Mouse (Mus musculus) limb, embryonic 10.5 days (tissue): ENCODE results near the gene 2210408I21Rik. TPM values are rescaled to one million over a fixed set of nuclear protein-coding genes. Genes with fewer than 3 reads are reported as not detected.

Experiments used
- DNase-seq: peaks from one replicate; pipeline ENCODE4 v3.0.0-alpha.2; 2017; ENCODE audit warnings: low spot score
- H3K27ac ChIP-seq: fragments of 300-500 bp; sonication (generic); 2 replicates; pipeline ENCODE4 v1.5.1; 2016; ENCODE audit warnings: mild to moderate bottlenecking
- H3K27me3 ChIP-seq: fragments of 300-500 bp; sonication (generic); 2 replicates; pipeline ENCODE4 v1.6.1; 2016; ENCODE audit warnings: low read depth, mild to moderate bottlenecking; ENCODE audit not compliant: poor library complexity, severe bottlenecking
- H3K36me3 ChIP-seq: fragments of 300-500 bp; sonication (generic); 2 replicates; pipeline ENCODE4 v1.6.1; 2016; ENCODE audit warnings: mild to moderate bottlenecking, moderate library complexity
- H3K4me1 ChIP-seq: fragments of 300-500 bp; sonication (generic); 2 replicates; pipeline ENCODE4 v1.6.1; 2016
- H3K4me3 ChIP-seq: fragments of 300-500 bp; sonication (generic); 2 replicates; pipeline ENCODE4 v1.5.1; 2016; ENCODE audit warnings: mild to moderate bottlenecking, moderate library complexity
- H3K9me3 ChIP-seq: fragments of 300-500 bp; sonication (generic); replicated peaks from 2 replicates; pipeline ENCODE4 v1.6.1; 2016; ENCODE audit warnings: mild to moderate bottlenecking
- WGBS: fragments of 180-500 bp; shearing (Covaris S2); methylation state at CpG from one replicate; pipeline ENCODE4 v1.1.7; 2016; 5-methylcytosine and 5-hydroxymethylcytosine counted together
- polyA plus RNA-seq: library from polyadenylated mRNA; unstranded; fragments of >200 nt; fragmentation: Nextera tagmentation; extraction: Ambion mirVana; gene quantifications from 2 replicates; pipeline ENCODE4 v1.2.1, GENCODE M21; 2016

2210408I21Rik gene
- polyA plus RNA-seq, 1 experiment from 2014 or later: 9.4 TPM

DNA sequence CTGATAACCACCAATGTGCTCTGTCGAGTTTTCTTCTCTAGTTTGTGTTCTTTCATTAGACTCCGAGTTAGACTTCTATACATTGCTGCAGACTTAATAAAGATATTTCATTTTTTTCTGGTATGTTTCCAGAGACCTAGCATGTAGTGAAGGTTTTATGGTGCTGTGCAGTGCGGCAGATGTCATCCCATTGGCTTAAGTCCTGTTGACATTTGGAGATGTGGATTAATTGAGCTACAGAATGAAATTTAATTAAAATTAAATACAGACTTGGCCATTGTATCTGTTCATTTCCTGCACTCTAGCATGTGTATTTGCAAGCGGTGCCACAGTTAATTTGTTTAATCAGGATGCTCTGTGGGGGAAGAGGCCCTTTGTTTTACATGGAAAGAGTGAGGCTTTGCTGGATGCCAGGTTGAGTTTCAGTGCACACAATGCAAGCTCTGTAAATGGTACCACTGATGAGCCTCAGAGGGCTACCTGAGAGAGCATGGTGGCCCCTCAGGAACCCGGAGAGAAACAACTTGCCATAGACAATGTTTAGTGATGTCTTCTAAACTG lies 314.7 kb downstream of the 2210408I21Rik start:
- no peaks in the 10 kb centered on the region for H3K9me3 ChIP-seq
- WGBS: 93% methylated on average over 5 of the region's 5 CpGs
- no peak for DNase-seq
- H3K4me3 ChIP-seq: no peak overlapping the region
- H3K27ac ChIP-seq: no peak overlapping the region
- no peaks in the 10 kb centered on the region for H3K4me1 ChIP-seq
- H3K27me3 ChIP-seq: no peaks in the 10 kb centered on the region
- no peaks in the 10 kb centered on the region for H3K36me3 ChIP-seq

DNA sequence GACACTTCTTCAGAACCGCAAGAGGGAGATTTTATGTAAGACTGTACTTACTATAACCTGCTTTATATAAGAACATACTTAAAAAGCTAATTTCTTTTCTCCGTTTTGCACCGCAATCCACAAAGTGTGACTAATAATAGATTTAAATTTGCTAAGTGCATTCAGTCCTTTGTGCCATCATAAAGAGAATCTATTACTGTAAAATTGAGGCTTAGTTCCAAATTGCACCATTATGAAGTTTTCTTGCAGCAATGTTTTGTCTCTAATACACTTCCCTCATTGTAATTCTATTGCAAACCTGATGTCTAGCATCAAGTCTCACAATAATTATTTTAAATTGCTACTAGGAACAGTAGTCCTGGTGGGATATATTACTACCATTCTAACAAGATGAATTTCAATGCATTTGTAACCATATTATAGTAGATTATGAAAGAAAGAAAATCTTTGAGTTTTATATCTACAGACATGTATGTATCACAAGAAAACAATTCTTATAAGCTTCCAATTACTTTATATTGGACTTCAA lies 334.8 kb downstream of the 2210408I21Rik start:
- no peak for DNase-seq
- Histone ChIP-seq H3K4me1 (no peaks in the 10 kb centered on the region), H3K27ac (no peak overlapping the region), H3K9me3 (no peaks in the 10 kb centered on the region), H3K4me3 (no peak overlapping the region), H3K36me3 (no peaks in the 10 kb centered on the region), H3K27me3 (no peaks in the 10 kb centered on the region)
- WGBS: 93% methylated on average over 3 of the region's 3 CpGs

DNA sequence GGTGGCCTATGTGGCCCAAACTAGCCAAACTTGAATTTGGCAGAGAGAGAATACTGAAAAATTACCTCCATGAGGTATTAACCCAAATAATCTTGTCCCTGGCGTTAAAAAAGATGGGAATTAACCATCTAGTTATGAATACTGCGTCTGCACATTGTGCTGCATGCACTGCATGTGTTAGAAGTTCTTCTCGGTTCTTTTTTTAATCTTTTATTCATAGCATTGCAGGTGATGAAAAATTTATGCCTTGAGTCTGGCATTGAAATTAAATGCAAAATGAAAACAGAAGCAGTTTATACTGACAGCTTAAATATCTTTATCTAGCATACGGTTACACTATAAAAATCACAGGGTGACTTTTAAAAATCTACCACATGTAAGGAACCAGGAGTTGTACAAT lies 341.1 kb downstream of the 2210408I21Rik start:
- no peaks in the 10 kb centered on the region for H3K36me3 ChIP-seq
- H3K9me3 ChIP-seq: no peaks in the 10 kb centered on the region
- DNase-seq: no peak
- H3K27me3 ChIP-seq: no peaks in the 10 kb centered on the region
- no peak overlapping the region for H3K4me3 ChIP-seq
- 82% methylated on average over 4 of the region's 4 CpGs for WGBS
- no peak overlapping the region for H3K27ac ChIP-seq
- no peaks in the 10 kb centered on the region for H3K4me1 ChIP-seq

DNA sequence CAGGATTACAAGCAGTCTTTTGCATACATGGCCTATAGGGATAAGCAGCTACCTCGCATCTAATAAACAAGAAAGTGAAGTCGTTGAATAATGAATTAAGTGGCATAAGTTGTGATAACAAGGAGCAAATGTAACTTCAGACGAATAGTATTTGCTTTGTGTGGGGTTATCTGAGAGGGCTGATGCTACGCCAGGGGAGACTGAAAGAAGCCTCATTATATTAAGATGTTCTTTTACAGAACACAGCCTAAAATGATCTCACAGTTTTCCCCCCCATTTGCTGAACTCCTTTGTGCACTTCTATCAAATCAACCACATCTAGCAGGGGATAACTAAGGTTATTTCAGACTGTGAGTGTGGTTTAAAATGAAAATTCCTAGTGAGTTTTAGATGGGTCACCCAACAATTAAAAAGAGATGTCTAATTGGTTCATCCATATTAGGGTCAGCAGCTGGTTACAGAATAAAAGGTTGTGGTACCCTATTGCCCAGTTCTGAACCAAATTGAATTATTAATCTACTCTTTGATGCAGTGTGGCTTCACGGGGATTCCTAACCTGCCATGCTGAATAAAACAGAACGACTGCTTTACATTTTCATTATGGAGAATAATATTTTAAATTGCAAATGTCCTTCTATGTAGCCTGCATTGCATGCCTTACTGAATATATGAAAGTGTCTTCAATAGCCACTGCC lies 343.2 kb downstream of the 2210408I21Rik start:
- H3K4me1 ChIP-seq: no peaks in the 10 kb centered on the region
- WGBS: 79% methylated on average over 6 of the region's 6 CpGs
- DNase-seq: no peak

DNA sequence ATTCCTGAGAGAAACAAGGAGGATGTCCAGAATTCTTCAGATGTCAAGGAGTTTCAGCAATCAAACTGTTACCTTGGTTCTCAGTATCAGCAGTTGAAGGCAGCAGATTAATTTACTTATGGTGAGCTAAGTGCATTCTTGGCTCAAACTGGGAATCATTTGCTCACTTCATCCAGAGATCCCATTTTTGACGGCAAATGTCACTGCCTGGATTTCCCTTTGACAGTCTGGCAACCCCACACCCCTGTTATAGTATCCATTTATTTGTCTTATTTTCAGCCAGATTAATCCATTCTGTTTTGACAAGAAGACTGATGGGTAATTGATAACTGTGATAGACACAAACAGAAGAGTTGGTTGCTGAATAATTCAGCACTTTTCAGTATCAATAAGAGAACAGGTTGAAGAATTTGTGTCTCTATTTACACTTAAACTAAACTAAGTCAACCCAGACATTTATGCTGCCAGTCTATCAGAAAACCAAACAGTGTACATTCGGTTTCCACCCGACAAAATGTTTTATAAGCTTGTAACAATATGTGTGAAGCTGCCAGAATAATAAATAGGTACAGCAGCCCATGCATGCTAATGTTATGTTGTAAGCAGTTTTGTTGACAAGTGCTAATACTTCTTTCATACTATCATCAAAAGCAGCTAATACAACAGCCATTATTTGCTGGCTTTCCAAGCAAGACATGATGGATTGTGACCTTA lies 354.8 kb downstream of the 2210408I21Rik start:
- no peak for DNase-seq
- H3K4me1 ChIP-seq: no peaks in the 10 kb centered on the region; the same call in 1 of the 2 replicates
- H3K9me3 ChIP-seq: no peaks in the 10 kb centered on the region
- no peak overlapping the region for H3K27ac ChIP-seq
- H3K4me3 ChIP-seq: no peak overlapping the region
- H3K36me3 ChIP-seq: no peaks in the 10 kb centered on the region
- H3K27me3 ChIP-seq: 0 out of 2 replicates have a peak, but pooled peaks cover 3% of the 10 kb centered on the region
- WGBS: 81% methylated on average over 3 of the region's 3 CpGs

More for the DNA sequence above, 343.2 kb downstream of the 2210408I21Rik start:
- Histone ChIP-seq H3K4me3 (no peak overlapping the region), H3K36me3 (no peaks in the 10 kb centered on the region), H3K9me3 (no peaks in the 10 kb centered on the region), H3K27me3 (no peaks in the 10 kb centered on the region), H3K27ac (no peak overlapping the region)

DNA sequence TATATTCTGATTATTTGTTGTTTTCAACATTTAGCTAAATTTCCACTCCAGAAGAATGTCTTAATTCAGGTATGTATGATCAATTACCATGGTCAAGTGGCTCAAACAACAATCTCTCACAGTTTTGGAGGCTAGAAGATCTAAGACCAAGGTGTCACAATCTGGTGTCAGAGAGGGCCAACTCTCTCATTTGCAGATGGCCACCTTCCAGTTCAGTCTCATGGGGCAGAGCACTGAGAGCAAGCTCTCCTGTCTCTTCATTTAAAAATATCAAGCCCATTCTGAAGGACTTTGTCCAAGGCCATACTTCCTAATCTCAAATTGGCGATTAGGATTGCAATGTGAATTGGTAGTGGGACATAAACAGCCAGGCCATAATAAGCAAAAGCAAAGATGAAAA lies 378.7 kb downstream of the 2210408I21Rik start:
- Histone ChIP-seq H3K9me3 (no peaks in the 10 kb centered on the region), H3K4me1 (no peaks in the 10 kb centered on the region), H3K27me3 (no peaks in the 10 kb centered on the region), H3K4me3 (no peak overlapping the region), H3K27ac (no peak overlapping the region), H3K36me3 (no peaks in the 10 kb centered on the region)
- DNase-seq: no peak
- 94% methylated on average over 1 of the region's 1 CpGs for WGBS

DNA sequence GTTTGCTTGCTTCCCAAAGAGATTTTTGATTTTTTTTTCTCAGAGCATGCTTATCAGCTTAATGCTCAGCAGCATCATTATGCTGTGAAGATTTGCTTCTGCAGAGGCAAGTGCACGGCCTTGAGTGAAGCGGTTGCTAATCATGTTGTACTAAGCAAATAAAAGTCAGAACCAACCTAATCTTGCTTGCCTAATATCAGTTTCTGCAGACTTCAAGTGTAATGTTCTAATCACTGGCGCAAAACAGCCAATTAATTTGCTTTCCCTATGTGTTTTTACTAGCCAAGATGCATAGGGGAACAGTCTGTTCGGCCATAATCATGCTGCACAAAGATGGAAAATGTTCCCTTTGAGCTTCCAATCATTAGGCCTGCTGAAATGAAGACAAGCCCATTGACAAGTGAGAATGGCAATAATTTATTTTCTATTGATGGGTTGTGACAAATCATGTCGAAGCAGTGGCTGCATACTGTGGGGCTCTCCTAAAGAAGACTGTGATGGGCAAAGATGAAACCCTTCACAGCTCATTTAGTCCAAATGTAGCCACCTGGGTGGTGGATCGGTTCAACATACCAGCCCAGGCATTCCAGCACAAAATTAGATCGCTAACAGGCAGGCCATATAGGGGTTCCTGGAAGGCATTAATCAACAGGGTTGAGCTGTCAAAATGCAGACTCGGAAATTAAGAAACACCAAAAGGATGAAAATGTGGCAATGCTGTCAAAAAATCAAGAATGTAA lies 393.8 kb downstream of the 2210408I21Rik start:
- Histone ChIP-seq H3K27ac (no peak overlapping the region), H3K4me1 (0 out of 2 replicates have a peak, but pooled peaks cover 8% of the 10 kb centered on the region), H3K36me3 (no peaks in the 10 kb centered on the region), H3K4me3 (no peak overlapping the region), H3K9me3 (no peaks in the 10 kb centered on the region), H3K27me3 (no peaks in the 10 kb centered on the region)
- WGBS: 71% methylated on average over 8 of the region's 8 CpGs
- no peak for DNase-seq

DNA sequence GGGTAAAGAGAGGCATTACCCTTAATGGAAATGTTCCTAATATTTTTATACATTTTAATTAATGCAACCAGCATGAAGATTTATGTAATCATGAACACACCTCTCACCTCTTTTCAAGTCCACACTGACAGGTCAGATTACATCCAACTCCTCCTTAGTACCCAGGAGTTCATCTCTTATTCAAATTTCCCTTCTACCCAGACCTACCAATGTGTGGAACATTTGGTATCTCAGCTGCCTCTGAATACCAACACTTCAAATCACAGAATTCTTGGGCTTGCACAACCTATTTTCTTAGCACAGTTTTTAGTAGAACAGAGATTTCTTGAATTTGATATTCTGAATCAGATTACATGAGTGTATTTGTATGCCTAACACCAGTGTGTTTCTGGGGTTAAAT lies 394.4 kb downstream of the 2210408I21Rik start:
- H3K4me1 ChIP-seq: 0 out of 2 replicates have a peak, but pooled peaks cover 8% of the 10 kb centered on the region
- no peak overlapping the region for H3K27ac ChIP-seq
- H3K4me3 ChIP-seq: no peak overlapping the region
- H3K36me3 ChIP-seq: no peaks in the 10 kb centered on the region
- H3K27me3 ChIP-seq: no peaks in the 10 kb centered on the region
- no peaks in the 10 kb centered on the region for H3K9me3 ChIP-seq
- DNase-seq: no peak

DNA sequence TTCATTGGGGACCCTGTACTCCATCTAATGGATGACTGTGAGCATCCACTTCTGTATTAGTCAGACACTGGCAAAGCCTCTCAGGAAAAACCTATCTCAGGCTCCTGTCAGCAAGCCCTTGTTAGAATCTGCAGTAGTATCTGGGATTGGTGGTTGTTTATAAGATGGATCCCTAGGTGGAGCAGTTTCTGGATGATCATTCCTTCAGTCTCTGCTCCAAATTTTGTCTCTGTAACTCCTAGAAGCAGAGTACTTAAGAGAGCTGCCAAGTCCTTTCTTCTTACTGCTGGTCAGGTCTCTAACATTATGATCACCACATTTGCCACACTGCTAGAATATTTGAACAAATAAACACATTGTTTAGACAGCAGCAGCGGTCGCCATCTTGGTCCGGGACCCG lies 402.1 kb downstream of the 2210408I21Rik start:
- Histone ChIP-seq H3K4me3 (no peak overlapping the region), H3K27me3 (no peaks in the 10 kb centered on the region), H3K9me3 (no peaks in the 10 kb centered on the region), H3K36me3 (no peaks in the 10 kb centered on the region), H3K27ac (no peak overlapping the region), H3K4me1 (no peaks in the 10 kb centered on the region)
- WGBS: 91% methylated on average over 4 of the region's 4 CpGs
- DNase-seq: no peak

DNA sequence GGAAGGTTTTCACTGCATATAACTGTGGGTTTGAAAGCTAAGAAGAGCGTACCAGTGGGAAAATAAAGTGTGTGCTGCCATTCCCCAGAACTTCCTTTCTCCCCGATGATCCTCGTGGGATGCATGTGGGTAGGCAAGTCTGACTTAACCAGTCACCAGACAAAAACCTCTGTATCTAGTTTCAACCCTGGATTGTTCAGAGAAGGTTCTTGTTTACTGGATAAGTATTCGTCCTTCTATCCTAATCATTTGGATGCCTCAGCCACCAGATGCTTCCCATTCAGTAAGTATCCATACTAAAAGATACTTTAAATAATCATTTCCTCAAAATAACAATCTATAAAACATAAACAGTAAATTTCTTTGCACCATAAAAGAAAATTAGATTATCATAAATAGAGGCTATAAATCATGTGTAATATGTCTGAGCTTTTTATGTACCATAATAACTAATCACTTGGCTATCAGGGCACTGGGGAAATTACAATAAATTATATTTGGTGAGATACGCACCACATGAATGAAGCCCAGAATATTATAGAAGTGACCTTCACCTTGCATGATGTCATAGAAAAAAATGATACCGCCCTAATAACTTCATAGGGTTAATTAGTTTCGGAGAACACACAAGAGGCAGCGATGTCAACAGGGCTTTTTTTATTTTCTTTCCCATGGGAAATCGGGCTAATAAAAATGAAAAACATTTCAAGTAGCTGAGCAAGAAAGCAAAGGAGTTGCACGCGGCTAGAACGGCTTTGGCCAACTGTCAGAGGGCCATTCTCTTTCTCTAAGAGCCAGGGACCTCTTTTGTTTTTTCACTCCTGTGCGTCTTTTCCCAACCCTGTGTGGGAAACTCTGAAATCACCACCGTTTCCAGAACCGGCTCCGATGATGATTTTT lies 412.4 kb downstream of the 2210408I21Rik start:
- H3K27ac ChIP-seq: peak overlapping the region; percentile 46
- H3K36me3 ChIP-seq: no peaks in the 10 kb centered on the region
- peak; percentile 29 for DNase-seq
- 65% methylated on average over 16 of the region's 16 CpGs for WGBS
- H3K4me1 ChIP-seq: peaks cover 7% of the 10 kb centered on the region; the same call in 1 of the 2 replicates
- H3K4me3 ChIP-seq: 0 out of 2 replicates have a peak overlapping the region, but pooled peaks have one; percentile 21
- H3K27me3 ChIP-seq: no peaks in the 10 kb centered on the region
- no peaks in the 10 kb centered on the region for H3K9me3 ChIP-seq

DNA sequence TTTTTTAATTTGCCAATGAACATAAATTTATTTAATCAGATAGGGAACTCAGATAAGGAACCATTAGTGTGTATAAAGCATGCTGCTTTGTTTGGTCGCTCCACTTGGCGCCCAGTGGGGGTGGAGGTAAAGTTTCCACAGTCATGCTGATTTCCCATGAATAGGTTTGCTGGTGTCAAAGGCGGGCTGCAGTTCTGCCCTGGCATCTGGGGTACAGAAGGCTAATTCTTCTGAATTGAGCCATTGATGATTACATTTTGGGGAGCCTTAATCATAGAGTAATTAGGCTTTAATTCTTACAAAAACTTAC lies 413.0 kb downstream of the 2210408I21Rik start:
- WGBS: 26% methylated on average over 3 of the region's 3 CpGs
- Histone ChIP-seq H3K27ac (peak overlapping the region; percentile 46), H3K9me3 (no peaks in the 10 kb centered on the region), H3K27me3 (no peaks in the 10 kb centered on the region), H3K36me3 (no peaks in the 10 kb centered on the region), H3K4me3 (0 out of 2 replicates have a peak overlapping the region, but pooled peaks have one; percentile 21), H3K4me1 (peaks cover 7% of the 10 kb centered on the region; the same call in 1 of the 2 replicates)
- peak; percentile 38 for DNase-seq

DNA sequence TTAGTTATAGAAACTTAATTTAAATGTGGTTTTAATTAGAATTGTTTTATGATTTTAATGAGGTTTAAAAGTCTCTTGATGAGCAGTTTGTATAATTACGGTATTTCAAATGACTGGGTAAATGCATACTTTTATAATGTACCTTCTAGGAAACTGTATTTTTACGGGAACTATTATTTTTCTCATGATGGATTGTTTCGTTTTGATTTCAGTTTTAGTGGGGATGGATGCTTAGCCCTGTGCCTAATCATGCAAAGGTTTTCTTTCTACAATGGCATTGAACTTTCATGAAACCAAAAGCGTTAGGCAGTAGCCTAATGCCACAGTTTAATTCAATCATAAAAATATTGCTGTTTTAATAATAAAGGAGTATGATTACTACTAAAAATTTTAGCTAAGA lies 413.4 kb downstream of the 2210408I21Rik start:
- no peak for DNase-seq
- peaks cover 7% of the 10 kb centered on the region; the same call in 1 of the 2 replicates for H3K4me1 ChIP-seq
- no peaks in the 10 kb centered on the region for H3K27me3 ChIP-seq
- 83% methylated on average over 4 of the region's 4 CpGs for WGBS
- H3K27ac ChIP-seq: no peak overlapping the region
- H3K36me3 ChIP-seq: no peaks in the 10 kb centered on the region
- no peaks in the 10 kb centered on the region for H3K9me3 ChIP-seq
- H3K4me3 ChIP-seq: no peak overlapping the region
